Mouse (Mus musculus) small intestine, adult 2 months (tissue): ENCODE results near the gene Il17ra.

Experiments used
- CTCF ChIP-seq: fragments of 200-500 bp; IDR thresholded peaks from 2 replicates; pipeline ENCODE4 v1.5.1; 2012; ENCODE audit warnings: low read depth, mild to moderate bottlenecking, control low read depth, inconsistent platforms, low read length, moderate library complexity, mixed read lengths; ENCODE audit not compliant: insufficient replicate concordance, insufficient read length; ENCODE audit errors: extremely low read depth
- POLR2A ChIP-seq: fragments of 200-500 bp; IDR thresholded peaks from 2 replicates; pipeline ENCODE4 v1.6.1; 2012; ENCODE audit warnings: low read depth, mild to moderate bottlenecking, control low read depth, inconsistent platforms, low read length, moderate library complexity

- no peak for TF ChIP-seq POLR2A
- TF ChIP-seq CTCF, result no peak
Measured at GRCm38 (mm10) chr6:120470666-120471065, 7.6 kb downstream of the Il17ra start.
